Comparison of ENCODE assay signal across 14 mouse cellular contexts in the genomic region with DNA sequence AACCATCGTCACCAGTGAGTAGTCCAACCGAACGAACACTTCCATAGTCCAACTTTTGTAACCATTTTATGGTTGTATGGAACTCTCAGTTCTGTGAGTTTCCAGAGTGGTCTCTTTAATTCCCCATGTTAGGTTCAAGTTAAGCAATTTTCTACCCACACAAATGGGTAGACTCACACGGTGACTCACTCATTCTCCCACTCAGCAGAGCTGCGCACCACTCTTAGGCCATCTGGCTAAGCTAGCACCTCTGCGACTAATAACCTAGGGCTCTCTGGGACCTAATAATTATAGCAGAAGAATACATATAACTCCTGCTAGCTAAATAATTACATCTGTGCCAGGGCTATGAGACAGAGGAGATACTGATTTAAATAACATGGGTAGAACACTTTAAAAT. TPM values are rescaled to one million over a fixed set of nuclear protein-coding genes. Genes with fewer than 3 reads are reported as not detected.
A peak's percentile ranks its signal among the peaks of the same experiment; 100 is the strongest.
DNase-seq lines count a peak whose midpoint lies in the region; ATAC-seq lines count a peak whose summit lies in the region.
"Had no signal": no experiment of that assay in that cellular context is flagged by ENCODE, and none has a peak within 500 bp of the region (broad histone marks: within the 10 kb centered on the region; RNA-seq: fewer than 3 reads in every experiment).

No protein-coding gene starts in this region.

- peak; percentile 57 to 82 for DNase-seq in layer of hippocampus, adult 18-20 months (ENCODE audit: low spot score in 2 of 2)
- DNase-seq in layer of hippocampus, postnatal 25 days (ENCODE audit: extremely low spot score in 1 of 2, low spot score in 1 of 2) = no peak
- DNase-seq in right cerebral cortex, postnatal 25 days = peak; percentile 21
- DNase-seq in right cerebral cortex, postnatal 4 days = no peak
- DNase-seq in left cerebral cortex, postnatal 25 days (ENCODE audit: low spot score in 2 of 2) = peak; percentile 28 to 75
- no peak for DNase-seq in B cell, adult 2 months
- DNase-seq: adrenal gland, postnatal 10 days; cerebellum, adult 8-10 months; gastrocnemius, postnatal 10 days; heart, adult 11 months; kidney, adult 8-10 months; kidney, postnatal 25 days had no signal

- intact Hi-C loops in left cerebral cortex, postnatal 25 days (cut with DNase I) = loop anchor here (2.0 kb wide), 2 partner anchors 32 to 184 kb away; no protein-coding TSS in a partner anchor

- no peak for ATAC-seq in monocyte, adult 5-6 weeks (replicated peaks; ENCODE audit: insufficient number of reproducible peaks, low FRiP score, low TSS enrichment, poor library complexity, severe bottlenecking)
- ATAC-seq: forebrain, embryonic 14.5 days had no signal

RNA-seq across cellular contexts. Expression of gene Ifrd1, which starts 14.7 kb away (rescaled TPM):
- 10 to 100 TPM; 91.8 to 95.7 TPM for total RNA-seq in layer of hippocampus, adult 18-20 months (2021)
- 10 to 100 TPM; 89.6 to 91.4 TPM for total RNA-seq in layer of hippocampus, postnatal 25 days (2021)
- total RNA-seq in left cerebral cortex, postnatal 25 days (2021) = 100 to 1,000 TPM; 110 TPM
- total RNA-seq in monocyte, adult 5-6 weeks (2017) = 450 to 581 TPM (median 532 TPM) in 3 replicates

Comparison
In these comparisons a context has a peak if more than half of its experiments do, and no peak if none do; other contexts are left out.
1. DNase-seq: peak in layer of hippocampus, adult 18-20 months (2 of 2), right cerebral cortex, postnatal 25 days (single experiment) and left cerebral cortex, postnatal 25 days (2 of 2); none in layer of hippocampus, postnatal 25 days (0 of 2), right cerebral cortex, postnatal 4 days (single experiment) and B cell, adult 2 months (0 of 2).